Mouse (Mus musculus) kidney, embryonic 14.5 days (tissue): ENCODE measurements around the gene Nsg2. TPM values are rescaled to one million over a fixed set of nuclear protein-coding genes. Genes with fewer than 3 reads are reported as not detected.
"Not testable (repeated sequence)": the region's sequence is repeated elsewhere in the genome, so short reads cannot be mapped to it uniquely, and the experiment has no call there.

Source experiments
- ATAC-seq: fragments of 200-750 bp; cut with Nextera tagmentation; 2 replicates; pipeline ENCODE4 v1.8.0; 2017; ENCODE audit warnings: moderate number of reproducible peaks, mild to moderate bottlenecking, moderate TSS enrichment, moderate library complexity; ENCODE audit not compliant: low FRiP score, low TSS enrichment
- H3K27ac ChIP-seq: fragments of 300-500 bp; sonication (generic); 2 replicates; pipeline ENCODE4 v1.5.1; 2014; ENCODE audit warnings: low read depth, mild to moderate bottlenecking, low read length, moderate library complexity, mixed read lengths
- H3K27me3 ChIP-seq: fragments of 300-500 bp; sonication (generic); 2 replicates; pipeline ENCODE4 v1.6.1; 2014; ENCODE audit warnings: mild to moderate bottlenecking, low read length; ENCODE audit not compliant: control insufficient read depth, insufficient read depth
- H3K36me3 ChIP-seq: fragments of 300-500 bp; sonication (generic); 2 replicates; pipeline ENCODE4 v1.6.1; 2014; ENCODE audit warnings: low read length, mixed read lengths; ENCODE audit not compliant: control insufficient read depth, insufficient read depth
- H3K4me1 ChIP-seq: fragments of 300-500 bp; sonication (generic); 2 replicates; pipeline ENCODE4 v1.6.1; 2014; ENCODE audit warnings: low read length, mixed read lengths; ENCODE audit not compliant: control insufficient read depth, insufficient read depth
- H3K4me2 ChIP-seq: fragments of 300-500 bp; sonication (generic); replicated peaks from 2 replicates; pipeline ENCODE4 v1.6.1; 2014; ENCODE audit warnings: low read depth, mild to moderate bottlenecking, low read length
- H3K4me3 ChIP-seq: fragments of 300-500 bp; sonication (generic); 2 replicates; pipeline ENCODE4 v1.5.1; 2014; ENCODE audit warnings: mild to moderate bottlenecking, low read length
- H3K9ac ChIP-seq: fragments of 300-500 bp; sonication (generic); 2 replicates; pipeline ENCODE4 v1.6.1; 2014; ENCODE audit warnings: low read depth, mild to moderate bottlenecking, low read length, moderate library complexity
- H3K9me3 ChIP-seq: fragments of 300-500 bp; sonication (generic); 2 replicates; pipeline ENCODE4 v1.6.1; 2016; ENCODE audit warnings: low read length; ENCODE audit not compliant: control insufficient read depth
- WGBS: fragments of 180-500 bp; shearing (Covaris S2); extraction: QIAGEN DNeasy Blood & Tissue Kit; methylation state at CpG from one replicate; pipeline ENCODE4 v1.1.7; 2014; 5-methylcytosine and 5-hydroxymethylcytosine counted together
- polyA plus RNA-seq: library from polyadenylated mRNA; unstranded; fragments of >200 nt; fragmentation: Nextera tagmentation; extraction: Ambion mirVana; gene quantifications from 2 replicates; pipeline ENCODE4 v1.2.1, GENCODE M21; 2014

Nsg2 gene
- 0.87 and 1.6 TPM in 2 replicates for polyA plus RNA-seq

GRCm38 (mm10) chr11:32000281-32000680 lies at the start of gene Nsg2:
Gene Nsg2, plus strand, starts transcription at chr11:32000463.
- Histone ChIP-seq H3K9me3 (no peaks in the 10 kb centered on the region), H3K27me3 (no peaks in the 10 kb centered on the region), H3K27ac (no peak within 1 kb of the TSS), H3K9ac (0 out of 2 replicates have a peak within 1 kb of the TSS, but pooled peaks have one; percentile 5), H3K4me3 (peak within 1 kb of the TSS; percentile 13; the same call in 1 of the 2 replicates), H3K36me3 (no peaks in the 10 kb centered on the region), H3K4me2 (peak within 1 kb of the TSS; percentile 42), H3K4me1 (no peaks in the 10 kb centered on the region)
- WGBS = 0% methylated on average over 16 of the region's 16 CpGs
- peak; percentile 89 for ATAC-seq

- no peaks in the 10 kb centered on the region for H3K27me3 ChIP-seq
- no peak overlapping the region for H3K27ac ChIP-seq
- no peak for ATAC-seq
Observed at GRCm38 (mm10) chr11:31960071-31960470, 40.2 kb upstream of the Nsg2 start.

GRCm38 (mm10) chr11:31963993-31964392 lies 36.3 kb upstream of the Nsg2 start:
- no peak for ATAC-seq
- Histone ChIP-seq H3K27ac (no peak overlapping the region), H3K4me3 (no peak overlapping the region), H3K9me3 (no peaks in the 10 kb centered on the region), H3K36me3 (no peaks in the 10 kb centered on the region), H3K27me3 (no peaks in the 10 kb centered on the region), H3K4me1 (no peaks in the 10 kb centered on the region), H3K9ac (no peak overlapping the region), H3K4me2 (no peak overlapping the region)
- WGBS = 100% methylated on average over 1 of the region's 1 CpGs

More at GRCm38 (mm10) chr11:31960071-31960470, 40.2 kb upstream of the Nsg2 start:
- Histone ChIP-seq H3K9me3 (no peaks in the 10 kb centered on the region), H3K4me1 (no peaks in the 10 kb centered on the region), H3K4me3 (no peak overlapping the region), H3K9ac (no peak overlapping the region), H3K36me3 (no peaks in the 10 kb centered on the region), H3K4me2 (no peak overlapping the region)

GRCm38 (mm10) chr11:31965256-31966134 lies 34.8 kb upstream of the Nsg2 start, which contains the start of gene 4930524B15Rik:
Gene 4930524B15Rik, plus strand, starts transcription at chr11:31965592.
- 45% methylated on average over 48 of the region's 49 CpGs for WGBS
- peak within 1 kb of the TSS; percentile 55 for H3K4me2 ChIP-seq
- no peaks in the 10 kb centered on the region for H3K4me1 ChIP-seq
- 0 out of 2 replicates have a peak, but pooled peaks have one; percentile 52 for ATAC-seq
- peak within 1 kb of the TSS; percentile 22; the same call in 1 of the 2 replicates for H3K4me3 ChIP-seq
- H3K9me3 ChIP-seq = no peaks in the 10 kb centered on the region
- no peaks in the 10 kb centered on the region for H3K27me3 ChIP-seq
- no peak within 1 kb of the TSS for H3K27ac ChIP-seq
- H3K9ac ChIP-seq = peak within 1 kb of the TSS; percentile 49; the same call in 1 of the 2 replicates
- no peaks in the 10 kb centered on the region for H3K36me3 ChIP-seq

DNA sequence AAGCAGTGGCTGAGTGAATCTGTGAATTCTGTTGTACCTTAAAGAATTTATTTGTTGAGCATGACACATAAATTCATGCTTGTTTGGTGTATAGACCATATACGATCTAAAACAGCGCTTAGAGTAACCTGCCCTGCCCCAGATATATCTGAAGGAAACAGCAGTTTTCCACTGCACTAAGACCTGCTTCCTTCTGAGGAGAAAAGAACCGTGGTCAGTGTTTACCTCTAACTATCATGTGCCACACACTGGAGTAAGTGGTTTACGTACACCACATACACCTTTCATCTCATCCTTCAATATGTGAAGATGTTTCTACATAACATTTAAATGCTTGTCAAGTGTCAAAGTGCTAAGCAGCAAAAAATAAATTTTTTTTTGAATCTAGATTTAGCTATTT lies 26.1 kb upstream of the Nsg2 start:
- no peak overlapping the region for H3K9ac ChIP-seq
- no peaks in the 10 kb centered on the region for H3K27me3 ChIP-seq
- no peaks in the 10 kb centered on the region for H3K9me3 ChIP-seq
- ATAC-seq = no peak
- no peak overlapping the region for H3K4me2 ChIP-seq
- H3K4me3 ChIP-seq = no peak overlapping the region
- H3K4me1 ChIP-seq = no peaks in the 10 kb centered on the region
- WGBS = 83% methylated on average over 4 of the region's 4 CpGs
- H3K27ac ChIP-seq = no peak overlapping the region
- no peaks in the 10 kb centered on the region for H3K36me3 ChIP-seq

DNA sequence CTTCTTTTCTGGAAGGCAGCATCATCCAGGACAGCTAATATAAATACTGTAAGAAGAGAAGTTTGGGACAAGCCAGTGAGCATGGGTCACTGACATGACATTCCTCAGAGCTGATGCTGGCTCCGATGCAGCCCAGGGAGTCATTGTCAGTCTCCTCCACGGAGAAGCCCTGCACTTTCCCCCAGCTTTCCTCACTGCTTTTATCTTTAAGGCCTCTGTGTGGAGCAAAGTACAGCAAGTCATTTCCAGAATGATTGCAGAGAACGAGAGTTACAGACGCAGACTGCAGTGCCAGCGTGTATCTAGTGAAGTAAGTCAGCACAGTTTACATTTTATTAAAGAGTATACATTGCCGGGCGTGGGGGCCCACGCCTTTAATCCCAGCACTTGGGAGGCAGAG lies 25.4 kb upstream of the Nsg2 start:
- Histone ChIP-seq H3K4me2 (no peak overlapping the region), H3K36me3 (no peaks in the 10 kb centered on the region), H3K4me1 (no peaks in the 10 kb centered on the region), H3K4me3 (no peak overlapping the region), H3K9ac (no peak overlapping the region), H3K9me3 (peaks cover 6% of the 10 kb centered on the region), H3K27me3 (no peaks in the 10 kb centered on the region), H3K27ac (no peak overlapping the region)
- WGBS = 53% methylated on average over 8 of the region's 8 CpGs
- ATAC-seq = no peak

DNA sequence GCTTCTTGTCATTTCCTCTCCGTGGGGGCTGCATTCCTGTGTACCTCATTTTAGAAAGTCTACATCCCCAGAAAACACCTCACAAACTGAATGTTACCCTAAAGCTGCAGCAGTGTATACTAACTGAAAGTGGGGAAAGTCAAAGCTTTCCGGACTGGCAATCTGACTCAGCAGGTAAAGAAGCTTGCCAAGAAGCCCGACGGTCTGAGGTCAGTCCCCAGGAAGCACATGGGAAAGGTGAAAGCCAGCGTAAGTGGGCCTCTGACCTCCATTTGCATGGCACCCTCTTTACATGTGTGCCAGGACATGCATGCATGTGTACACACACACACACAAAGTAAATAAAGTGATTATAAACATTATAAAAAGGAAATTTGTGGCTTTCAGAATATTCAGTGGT lies 24.6 kb upstream of the Nsg2 start:
- H3K4me2 ChIP-seq = no peak overlapping the region
- no peak overlapping the region for H3K9ac ChIP-seq
- H3K9me3 ChIP-seq = peaks cover 10% of the 10 kb centered on the region
- H3K4me3 ChIP-seq = no peak overlapping the region
- 85% methylated on average over 5 of the region's 5 CpGs for WGBS
- no peak for ATAC-seq
- no peaks in the 10 kb centered on the region for H3K36me3 ChIP-seq
- no peak overlapping the region for H3K27ac ChIP-seq
- H3K4me1 ChIP-seq = no peaks in the 10 kb centered on the region
- no peaks in the 10 kb centered on the region for H3K27me3 ChIP-seq

DNA sequence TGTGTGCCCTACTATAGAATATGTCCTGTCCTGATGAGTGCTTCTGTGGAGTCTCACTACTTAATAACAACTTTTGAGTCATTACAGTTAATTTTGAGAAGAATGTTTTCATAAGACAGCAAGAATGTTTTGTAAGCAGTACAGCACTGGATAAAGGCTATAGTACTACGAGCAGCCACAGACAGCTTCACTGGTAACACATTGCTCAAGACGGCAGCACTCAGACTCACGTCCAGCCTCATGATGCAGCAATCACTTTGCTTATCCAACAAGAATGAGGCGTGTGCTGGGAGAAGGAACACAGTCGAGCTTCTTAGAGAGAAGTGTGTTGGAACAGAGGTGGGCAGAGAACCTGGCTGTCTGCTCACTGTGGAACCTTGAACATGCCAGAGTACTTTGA lies 24.1 kb upstream of the Nsg2 start:
- H3K4me1 ChIP-seq = no peaks in the 10 kb centered on the region
- no peaks in the 10 kb centered on the region for H3K27me3 ChIP-seq
- H3K36me3 ChIP-seq = no peaks in the 10 kb centered on the region
- H3K9me3 ChIP-seq = peaks cover 10% of the 10 kb centered on the region
- ATAC-seq = no peak
- no peak overlapping the region for H3K4me2 ChIP-seq
- H3K9ac ChIP-seq = no peak overlapping the region
- WGBS = 71% methylated on average over 5 of the region's 5 CpGs
- H3K27ac ChIP-seq = no peak overlapping the region
- no peak overlapping the region for H3K4me3 ChIP-seq

- not testable (repeated sequence) for H3K27me3 ChIP-seq, H3K27ac ChIP-seq, H3K4me3 ChIP-seq, H3K36me3 ChIP-seq, H3K9ac ChIP-seq, H3K4me1 ChIP-seq, H3K4me2 ChIP-seq, ATAC-seq
- H3K9me3 ChIP-seq = peaks cover 10% of the 10 kb centered on the region
- WGBS = 91% methylated on average over 5 of the region's 5 CpGs
Observed at GRCm38 (mm10) chr11:31980089-31980488, 20.2 kb upstream of the Nsg2 start.
